Mouse (Mus musculus) CH12.LX (cell line): ENCODE results near the gene Zp3.

Experiments used
- CTCF ChIP-seq, 2 experiments: IDR thresholded peaks in 1 of 2; conservative IDR thresholded peaks in 1 of 2; 2 replicates each; pipeline ENCODE4 v1.5.1; 2011 to 2012; ENCODE audit warnings: low read depth in 2 of 2, low read length in 2 of 2, improper control_type of control experiment in 1 of 2, inconsistent platforms in 1 of 2, mild to moderate bottlenecking in 1 of 2, moderate library complexity in 1 of 2
- E2F4 ChIP-seq: IDR thresholded peaks from 2 replicates; pipeline ENCODE4 v1.6.1; 2011; ENCODE audit warnings: low read depth, low read length, improper control_type of control experiment; ENCODE audit not compliant: insufficient replicate concordance
- ELF1 ChIP-seq: IDR thresholded peaks from 2 replicates; pipeline ENCODE4 v1.6.1; 2014; ENCODE audit warnings: low read depth, mild to moderate bottlenecking, inconsistent platforms, low read length, improper control_type of control experiment
- GABPA ChIP-seq: IDR thresholded peaks from 2 replicates; pipeline ENCODE4 v1.6.1; 2012; ENCODE audit warnings: low read depth, low read length, improper control_type of control experiment, inconsistent platforms; ENCODE audit not compliant: insufficient replicate concordance
- HCFC1 ChIP-seq: IDR thresholded peaks from 2 replicates; pipeline ENCODE4 v1.6.1; 2012; ENCODE audit warnings: low read depth, mild to moderate bottlenecking, inconsistent platforms, low read length, improper control_type of control experiment
- MAFK ChIP-seq: IDR thresholded peaks from 2 replicates; pipeline ENCODE4 v1.6.1; 2011; ENCODE audit warnings: low read length, improper control_type of control experiment; ENCODE audit not compliant: insufficient replicate concordance
- MAX ChIP-seq: IDR thresholded peaks from 2 replicates; pipeline ENCODE4 v1.6.1; 2011; ENCODE audit warnings: low read length, improper control_type of control experiment
- MAZ ChIP-seq: IDR thresholded peaks from 2 replicates; pipeline ENCODE4 v1.6.1; 2012; ENCODE audit warnings: low read depth, mild to moderate bottlenecking, inconsistent platforms, low read length, improper control_type of control experiment, moderate library complexity
- MXI1 ChIP-seq: IDR thresholded peaks from 2 replicates; pipeline ENCODE4 v1.6.1; 2011; ENCODE audit warnings: mild to moderate bottlenecking, low read depth, low read length, improper control_type of control experiment
- NELFE ChIP-seq: IDR thresholded peaks from 2 replicates; pipeline ENCODE4 v1.6.1; 2011; ENCODE audit warnings: low read depth, low read length, improper control_type of control experiment
- POLR2A ChIP-seq: IDR thresholded peaks from 2 replicates; pipeline ENCODE4 v1.6.1; 2011; ENCODE audit warnings: low read depth, mild to moderate bottlenecking, improper control_type of control experiment, low read length
- POLR2AphosphoS2 ChIP-seq: IDR thresholded peaks from 2 replicates; pipeline ENCODE4 v1.6.1; 2011; ENCODE audit warnings: low read depth, low read length, improper control_type of control experiment
- TCF12 ChIP-seq: IDR thresholded peaks from 2 replicates; pipeline ENCODE4 v1.6.1; 2014; ENCODE audit warnings: low read depth, mild to moderate bottlenecking, inconsistent platforms, low read length, improper control_type of control experiment
- UBTF ChIP-seq: IDR thresholded peaks from 2 replicates; pipeline ENCODE4 v1.6.1; 2012; ENCODE audit warnings: low read depth, mild to moderate bottlenecking, inconsistent platforms, low read length, improper control_type of control experiment, moderate library complexity

- TF ChIP-seq HCFC1 = no peak
- no peak for TF ChIP-seq NELFE
- TF ChIP-seq CTCF (conservative IDR thresholded peaks at IDR 0.05 in 1 of 2, IDR thresholded peaks at IDR 0.05 in 1 of 2; ENCODE audit: low read depth in 2 of 2, low read length in 2 of 2) = no peak
- TF ChIP-seq MAZ = no peak
- no peak for TF ChIP-seq POLR2A
- TF ChIP-seq MXI1 = no peak
- no peak for TF ChIP-seq GABPA
- TF ChIP-seq MAX = no peak
- TF ChIP-seq E2F4 = no peak
- no peak for TF ChIP-seq TCF12
- TF ChIP-seq UBTF = no peak
- TF ChIP-seq POLR2AphosphoS2 = no peak
- no peak for TF ChIP-seq MAFK
- TF ChIP-seq ELF1 = no peak
Observed at GRCm38 (mm10) chr5:135971876-135972275, 8.0 kb upstream of the Zp3 start.
